Mouse (Mus musculus): ENCODE data around the gene Sf1. TPM values are rescaled to one million over a fixed set of nuclear protein-coding genes. Genes with fewer than 3 reads are reported as not detected.

Gene Sf1
- polyA plus RNA-seq, 1 experiment, result 159 TPM

GRCm38 (mm10) chr19:6424137-6424881, 60.8 kb downstream of the Sf1 start:
- Histone ChIP-seq H3K4me3 (ENCODE audit: insufficient read depth, low read length) (no peak overlapping the region), H3K27ac (ENCODE audit: insufficient read depth, low read depth, low read length) (no peak overlapping the region), H3K4me1 (ENCODE audit: control insufficient read depth, insufficient read depth, low read length) (no peaks in the 10 kb centered on the region)
- TF ChIP-seq CTCF (IDR thresholded peaks at IDR 0.05; ENCODE audit: low read depth, low read length) (no peak), POLR2A (IDR thresholded peaks at IDR 0.05; ENCODE audit: borderline replicate concordance, low read depth, low read length) (no peak)

- H3K27ac ChIP-seq (ENCODE audit: insufficient read depth, low read depth, low read length), result no peak overlapping the region
- H3K4me1 ChIP-seq (ENCODE audit: control insufficient read depth, insufficient read depth, low read length), result no peaks in the 10 kb centered on the region
- TF ChIP-seq POLR2A (IDR thresholded peaks at IDR 0.05; ENCODE audit: borderline replicate concordance, low read depth, low read length), result no peak
- no peak overlapping the region for H3K4me3 ChIP-seq (ENCODE audit: insufficient read depth, low read length)
Observed at GRCm38 (mm10) chr19:6425595-6425994, 62.1 kb downstream of the Sf1 start.

GRCm38 (mm10) chr19:6426703-6427500, 63.4 kb downstream of the Sf1 start:
- H3K27ac ChIP-seq (ENCODE audit: insufficient read depth, low read depth, low read length), result no peak overlapping the region
- TF ChIP-seq POLR2A (IDR thresholded peaks at IDR 0.05; ENCODE audit: borderline replicate concordance, low read depth, low read length) (no peak), CTCF (IDR thresholded peaks at IDR 0.05; ENCODE audit: low read depth, low read length) (no peak)
- H3K4me1 ChIP-seq (ENCODE audit: control insufficient read depth, insufficient read depth, low read length), result no peaks in the 10 kb centered on the region
- H3K4me3 ChIP-seq (ENCODE audit: insufficient read depth, low read length), result no peak overlapping the region

Other genes starting within 250 kb of the Sf1 start
- gene Sac3d1, start 245.0 kb upstream of the Sf1 start, polyA plus RNA-seq (2012; ENCODE audit: insufficient read depth, insufficient read length, missing spikeins), result 5.6 and 6.0 TPM in 2 replicates
- gene Snx15, start 235.4 kb upstream of the Sf1 start, polyA plus RNA-seq (2012; ENCODE audit: insufficient read depth, insufficient read length, missing spikeins), result 26.0 and 32.8 TPM in 2 replicates
- gene Batf2, start 222.7 kb upstream of the Sf1 start, polyA plus RNA-seq (2012; ENCODE audit: insufficient read depth, insufficient read length, missing spikeins), result 6.2 and 7.9 TPM in 2 replicates
- gene Arl2, start 222.1 kb upstream of the Sf1 start, polyA plus RNA-seq (2012; ENCODE audit: insufficient read depth, insufficient read length, missing spikeins), result 31.0 and 33.7 TPM in 2 replicates
- 0.35 TPM in 1 of 2 replicates, not detected in the other for gene Majin, start 179.3 kb upstream of the Sf1 start, polyA plus RNA-seq (2012; ENCODE audit: insufficient read depth, insufficient read length, missing spikeins)
- gene Gpha2, start 137.3 kb upstream of the Sf1 start, polyA plus RNA-seq (2012; ENCODE audit: insufficient read depth, insufficient read length, missing spikeins), result not detected in 2 replicates
- gene Ppp2r5b, start 127.8 kb upstream of the Sf1 start, polyA plus RNA-seq (2012; ENCODE audit: insufficient read depth, insufficient read length, missing spikeins), result 13.7 and 15.4 TPM in 2 replicates
- 23.9 and 27.1 TPM in 2 replicates for gene Atg2a, start 122.0 kb upstream of the Sf1 start, polyA plus RNA-seq (2012; ENCODE audit: insufficient read depth, insufficient read length, missing spikeins)
- 91.9 and 96.3 TPM in 2 replicates for gene Ehd1, start 87.0 kb upstream of the Sf1 start, polyA plus RNA-seq (2012; ENCODE audit: insufficient read depth, insufficient read length, missing spikeins)
- 6.9 and 7.0 TPM in 2 replicates for gene Cdc42bpg, start 57.2 kb upstream of the Sf1 start, polyA plus RNA-seq (2012; ENCODE audit: insufficient read depth, insufficient read length, missing spikeins)
- 28.1 and 29.1 TPM in 2 replicates for gene Men1, start 28.7 kb upstream of the Sf1 start, polyA plus RNA-seq (2012; ENCODE audit: insufficient read depth, insufficient read length, missing spikeins)
- gene Map4k2, start 22.6 kb upstream of the Sf1 start, polyA plus RNA-seq (2012; ENCODE audit: insufficient read depth, insufficient read length, missing spikeins), result 57.4 and 58.5 TPM in 2 replicates
- gene Pygm, start 20.7 kb downstream of the Sf1 start, polyA plus RNA-seq (2012; ENCODE audit: insufficient read depth, insufficient read length, missing spikeins), result 0.97 and 2.1 TPM in 2 replicates
- gene Rasgrp2, start 35.6 kb downstream of the Sf1 start, polyA plus RNA-seq (2012; ENCODE audit: insufficient read depth, insufficient read length, missing spikeins), result 5.9 and 7.7 TPM in 2 replicates
- gene Nrxn2, start 55.0 kb downstream of the Sf1 start, polyA plus RNA-seq (2012; ENCODE audit: insufficient read depth, insufficient read length, missing spikeins), result not detected in 2 replicates
- not detected in 2 replicates for gene Slc22a12, start 179.3 kb downstream of the Sf1 start, polyA plus RNA-seq (2012; ENCODE audit: insufficient read depth, insufficient read length, missing spikeins)

All from bone marrow macrophage, adult 2 months (primary cell).